ENCODE assay signal across 11 mouse cellular contexts in genomic region chr7:19001807-19002085, GRCm38 (mm10). TPM values are rescaled to one million over a fixed set of nuclear protein-coding genes. Genes with fewer than 3 reads are reported as not detected.
DNase-seq lines count a peak whose midpoint lies in the region; ATAC-seq and TF ChIP-seq lines count a peak whose summit lies in the region.
"Had no signal": no experiment of that assay in that cellular context is flagged by ENCODE, and none has a peak within 500 bp of the region (broad histone marks: within the 10 kb centered on the region; RNA-seq: fewer than 3 reads in every experiment).

No protein-coding gene starts in this region.

- WGBS in heart, adult 2 months: 59% methylated on average over 3 of the region's 3 CpGs
- 46% methylated on average over 3 of the region's 3 CpGs for WGBS in limb, embryonic 12.5 days
- WGBS in limb, embryonic 10.5 days: 53% methylated on average over 3 of the region's 3 CpGs
- 60% methylated on average over 3 of the region's 3 CpGs for WGBS in liver, embryonic 14.5 days (ENCODE audit: insufficient replicate concordance)

- no peak overlapping the region for H3K4me2 ChIP-seq in limb, embryonic 12.5 days
- H3K4me2 ChIP-seq in liver, embryonic 14.5 days (ENCODE audit: low read depth): peak overlapping the region; percentile 79

- H3K27me3 ChIP-seq in heart, adult 2 months (ENCODE audit: control insufficient read depth, insufficient read depth, low read length): no peaks in the 10 kb centered on the region
- H3K27me3 ChIP-seq in limb, embryonic 12.5 days: no peaks in the 10 kb centered on the region
- H3K27me3 ChIP-seq in limb, embryonic 10.5 days (ENCODE audit: low read depth, poor library complexity, severe bottlenecking): no peaks in the 10 kb centered on the region
- H3K27me3 ChIP-seq in liver, embryonic 14.5 days (ENCODE audit: control insufficient read depth, insufficient read depth, low read length): no peaks in the 10 kb centered on the region

- peak overlapping the region; percentile 94 for H3K27ac ChIP-seq in heart, adult 2 months
- 0 out of 2 replicates have a peak overlapping the region, but pooled peaks have one; percentile 17 for H3K27ac ChIP-seq in limb, embryonic 12.5 days
- no peak overlapping the region; the same call in 1 of the 2 replicates for H3K27ac ChIP-seq in limb, embryonic 10.5 days
- H3K27ac ChIP-seq in bone marrow macrophage, adult 2 months (ENCODE audit: insufficient read depth, low read depth, low read length): peak overlapping the region; percentile 59
- H3K27ac ChIP-seq in liver, embryonic 14.5 days: peak overlapping the region; percentile 79

- peak overlapping the region; percentile 45; the same call in 1 of the 2 replicates for H3K4me3 ChIP-seq in heart, adult 2 months
- H3K4me3 ChIP-seq in limb, embryonic 12.5 days (replicated peaks): no peak overlapping the region
- H3K4me3 ChIP-seq in limb, embryonic 10.5 days: no peak overlapping the region; the same call in 1 of the 2 replicates
- peak overlapping the region; percentile 65 for H3K4me3 ChIP-seq in bone marrow macrophage, adult 2 months (ENCODE audit: insufficient read depth, low read length)
- no peak overlapping the region for H3K4me3 ChIP-seq in liver, embryonic 14.5 days (ENCODE audit: insufficient read depth in 1 of 2, low read depth in 2 of 2, low read length in 2 of 2)

- TF ChIP-seq EP300 in heart, adult 2 months (IDR thresholded peaks at IDR 0.05; ENCODE audit: insufficient read depth, low read depth, low read length): no peak
- TF ChIP-seq EP300 in liver, embryonic 14.5 days (IDR thresholded peaks at IDR 0.05; ENCODE audit: low read depth): no peak

- intact Hi-C loops in heart, adult 2 months (cut with DNase I): no loop called here

- ATAC-seq in limb, embryonic 12.5 days (ENCODE audit: insufficient number of reproducible peaks, insufficient read depth, low FRiP score, low TSS enrichment, low read depth): no peak
- ATAC-seq in liver, embryonic 14.5 days (ENCODE audit: insufficient read depth): no peak

- DNase-seq in heart, adult 2 months: no peak
- no peak for DNase-seq in heart, adult 8-10 months (ENCODE audit: low spot score)
- no peak for DNase-seq in limb, embryonic 10.5 days (ENCODE audit: low spot score)
- DNase-seq in liver, embryonic 14.5 days (ENCODE audit: low read depth in 3 of 3, low spot score in 3 of 3): no peak
- no peak for DNase-seq in urinary bladder, postnatal 14 days (ENCODE audit: low spot score)
- DNase-seq in natural killer cell, adult 2 months (ENCODE audit: low spot score in 2 of 2): no peak
- DNase-seq: left cerebral cortex, postnatal 4 days had no signal

- TF ChIP-seq POLR2A in heart, adult 2 months (IDR thresholded peaks at IDR 0.05; ENCODE audit: insufficient read depth, low read depth, low read length): no peak
- TF ChIP-seq POLR2A in bone marrow macrophage, adult 2 months (IDR thresholded peaks at IDR 0.05; ENCODE audit: borderline replicate concordance, low read depth, low read length): no peak

- H3K36me3 ChIP-seq in heart, adult 2 months (ENCODE audit: control insufficient read depth, insufficient read depth, low read length): peaks cover 2% of the 10 kb centered on the region
- peaks cover 29% of the 10 kb centered on the region for H3K36me3 ChIP-seq in limb, embryonic 12.5 days
- peaks cover 28% of the 10 kb centered on the region for H3K36me3 ChIP-seq in limb, embryonic 10.5 days
- no peaks in the 10 kb centered on the region for H3K36me3 ChIP-seq in liver, embryonic 14.5 days (replicated peaks; ENCODE audit: control insufficient read depth, insufficient read depth, low read depth)

- H3K9ac ChIP-seq in heart, adult 2 months (ENCODE audit: low read depth, low read length): no peak overlapping the region
- no peak overlapping the region; the same call in 1 of the 2 replicates for H3K9ac ChIP-seq in limb, embryonic 12.5 days (replicated peaks)
- peak overlapping the region; percentile 38; the same call in 1 of the 2 replicates for H3K9ac ChIP-seq in liver, embryonic 14.5 days (replicated peaks)

- H3K9me3 ChIP-seq in limb, embryonic 12.5 days: no peaks in the 10 kb centered on the region
- H3K9me3 ChIP-seq in limb, embryonic 10.5 days (replicated peaks): no peaks in the 10 kb centered on the region
- no peaks in the 10 kb centered on the region for H3K9me3 ChIP-seq in liver, embryonic 14.5 days (ENCODE audit: control insufficient read depth, low read length)

- no peak for TF ChIP-seq CTCF in heart, adult 2 months (IDR thresholded peaks at IDR 0.05)
- TF ChIP-seq CTCF in bone marrow macrophage, adult 2 months (IDR thresholded peaks at IDR 0.05; ENCODE audit: low read depth, low read length): no peak
- TF ChIP-seq CTCF in liver, embryonic 14.5 days (IDR thresholded peaks at IDR 0.05; ENCODE audit: low read depth): no peak

- peaks cover 2% of the 10 kb centered on the region; the same call in 1 of the 2 replicates for H3K4me1 ChIP-seq in heart, adult 2 months (ENCODE audit: control insufficient read depth, insufficient read depth, low read length)
- H3K4me1 ChIP-seq in limb, embryonic 12.5 days (replicated peaks): peaks cover 32% of the 10 kb centered on the region
- peaks cover 60% of the 10 kb centered on the region for H3K4me1 ChIP-seq in limb, embryonic 10.5 days
- peaks cover 10% of the 10 kb centered on the region for H3K4me1 ChIP-seq in bone marrow macrophage, adult 2 months (ENCODE audit: control insufficient read depth, insufficient read depth, low read length)
- H3K4me1 ChIP-seq in liver, embryonic 14.5 days (replicated peaks; ENCODE audit: control insufficient read depth in 2 of 2, insufficient read depth in 2 of 2, low read length in 1 of 2): peaks cover 15 to 23% of the 10 kb centered on the region in 2 experiments

- H3K79me2 ChIP-seq in heart, adult 2 months (replicated peaks; ENCODE audit: control insufficient read depth, insufficient read depth, low read length): peaks cover 4% of the 10 kb centered on the region; the same call in 1 of the 2 replicates

RNA-seq across cellular contexts. Expression of gene Irf2bp1, which starts 2.1 kb away (rescaled TPM):
- total RNA-seq in heart, adult 2 months (2021): 10 to 100 TPM; 22.5 to 24.5 TPM
- polyA plus RNA-seq in heart, adult 2 months (2012; rRNA removed): 12.7 and 15.1 TPM in 2 replicates
- 10 to 100 TPM; 20.6 to 24.3 (median 22.9) TPM for total RNA-seq in heart, adult 8-10 months (2022)
- polyA plus RNA-seq in limb, embryonic 12.5 days (2016; fragmentation: Nextera tagmentation; extraction: Ambion mirVana): 44.4 and 47.5 TPM in 2 replicates
- polyA plus RNA-seq in limb, embryonic 10.5 days (2016; fragmentation: Nextera tagmentation; extraction: Ambion mirVana): 30.8 and 34.4 TPM in 2 replicates
- 16.4 and 17.5 TPM in 2 replicates for polyA plus RNA-seq in bone marrow macrophage, adult 2 months (2012; ENCODE audit: insufficient read depth, insufficient read length, missing spikeins)
- polyA plus RNA-seq in liver, embryonic 14.5 days (2012; rRNA removed): 6.8 and 8.3 TPM in 2 replicates
- 6.8 and 7.9 TPM in 2 replicates for polyA plus RNA-seq in liver, embryonic 14.5 days (2014; fragmentation: Nextera tagmentation; extraction: Ambion mirVana)

RNA-seq across cellular contexts. Expression of gene Mypop, which starts 10.7 kb away (rescaled TPM):
- total RNA-seq in heart, adult 2 months (2021): 1 to 10 TPM; 3.5 to 3.9 TPM
- 3.4 and 4.0 TPM in 2 replicates for polyA plus RNA-seq in heart, adult 2 months (2012; rRNA removed)
- total RNA-seq in heart, adult 8-10 months (2022): 1 to 10 TPM; 3.6 to 4.3 (median 4.3) TPM
- 6.4 and 6.5 TPM in 2 replicates for polyA plus RNA-seq in limb, embryonic 12.5 days (2016; fragmentation: Nextera tagmentation; extraction: Ambion mirVana)
- polyA plus RNA-seq in limb, embryonic 10.5 days (2016; fragmentation: Nextera tagmentation; extraction: Ambion mirVana): 3.4 and 4.0 TPM in 2 replicates
- polyA plus RNA-seq in bone marrow macrophage, adult 2 months (2012; ENCODE audit: insufficient read depth, insufficient read length, missing spikeins): 1.0 and 1.2 TPM in 2 replicates
- 0.20 and 0.21 TPM in 2 replicates for polyA plus RNA-seq in liver, embryonic 14.5 days (2012; rRNA removed)
- 0.30 and 0.34 TPM in 2 replicates for polyA plus RNA-seq in liver, embryonic 14.5 days (2014; fragmentation: Nextera tagmentation; extraction: Ambion mirVana)

RNA-seq across cellular contexts. Expression of gene Nanos2, which starts 14.5 kb away (rescaled TPM):
- not detected for total RNA-seq in heart, adult 2 months (2021)
- polyA plus RNA-seq in heart, adult 2 months (2012; rRNA removed): 0.08 TPM in 1 of 2 replicates, not detected in the other
- not detected for total RNA-seq in heart, adult 8-10 months (2022)
- polyA plus RNA-seq in limb, embryonic 12.5 days (2016; fragmentation: Nextera tagmentation; extraction: Ambion mirVana): not detected in 2 replicates
- not detected in 2 replicates for polyA plus RNA-seq in limb, embryonic 10.5 days (2016; fragmentation: Nextera tagmentation; extraction: Ambion mirVana)
- not detected in 2 replicates for polyA plus RNA-seq in bone marrow macrophage, adult 2 months (2012; ENCODE audit: insufficient read depth, insufficient read length, missing spikeins)
- polyA plus RNA-seq in liver, embryonic 14.5 days (2012; rRNA removed): not detected in 2 replicates
- not detected in 2 replicates for polyA plus RNA-seq in liver, embryonic 14.5 days (2014; fragmentation: Nextera tagmentation; extraction: Ambion mirVana)

RNA-seq across cellular contexts. Expression of gene Foxa3, which starts 21.6 kb away (rescaled TPM):
- total RNA-seq in heart, adult 2 months (2021): not detected
- 0.06 TPM in 1 of 2 replicates, not detected in the other for polyA plus RNA-seq in heart, adult 2 months (2012; rRNA removed)
- not detected for total RNA-seq in heart, adult 8-10 months (2022)
- 0.81 and 1.8 TPM in 2 replicates for polyA plus RNA-seq in limb, embryonic 12.5 days (2016; fragmentation: Nextera tagmentation; extraction: Ambion mirVana)
- not detected in 2 replicates for polyA plus RNA-seq in limb, embryonic 10.5 days (2016; fragmentation: Nextera tagmentation; extraction: Ambion mirVana)
- polyA plus RNA-seq in bone marrow macrophage, adult 2 months (2012; ENCODE audit: insufficient read depth, insufficient read length, missing spikeins): not detected in 2 replicates
- 12.2 and 13.9 TPM in 2 replicates for polyA plus RNA-seq in liver, embryonic 14.5 days (2012; rRNA removed)
- polyA plus RNA-seq in liver, embryonic 14.5 days (2014; fragmentation: Nextera tagmentation; extraction: Ambion mirVana): 25.7 and 26.5 TPM in 2 replicates
- total RNA-seq: left cerebral cortex, postnatal 4 days had no signal
- polyA plus RNA-seq: cerebellum, adult 2 months; neural tube, embryonic 14.5 days had no signal

RNA-seq across cellular contexts. Expression of gene Sympk, which starts 22.4 kb away (rescaled TPM):
- 10 to 100 TPM; 93.2 to 99.4 TPM for total RNA-seq in heart, adult 2 months (2021)
- polyA plus RNA-seq in heart, adult 2 months (2012; rRNA removed): 54.9 and 61.3 TPM in 2 replicates
- total RNA-seq in heart, adult 8-10 months (2022): 10 to 100 TPM; 79.6 to 99.9 (median 98.8) TPM
- polyA plus RNA-seq in limb, embryonic 12.5 days (2016; fragmentation: Nextera tagmentation; extraction: Ambion mirVana): 51.9 and 56.0 TPM in 2 replicates
- polyA plus RNA-seq in limb, embryonic 10.5 days (2016; fragmentation: Nextera tagmentation; extraction: Ambion mirVana): 50.4 and 54.6 TPM in 2 replicates
- polyA plus RNA-seq in bone marrow macrophage, adult 2 months (2012; ENCODE audit: insufficient read depth, insufficient read length, missing spikeins): 61.9 and 64.4 TPM in 2 replicates
- 27.3 and 29.1 TPM in 2 replicates for polyA plus RNA-seq in liver, embryonic 14.5 days (2012; rRNA removed)
- 10.7 and 11.8 TPM in 2 replicates for polyA plus RNA-seq in liver, embryonic 14.5 days (2014; fragmentation: Nextera tagmentation; extraction: Ambion mirVana)

Comparison
In these comparisons a context has a peak if more than half of its experiments do, and no peak if none do; other contexts are left out.
1. H3K4me3 ChIP-seq: peak in heart, adult 2 months (single experiment) and bone marrow macrophage, adult 2 months (single experiment); none in limb, embryonic 12.5 days (single experiment), limb, embryonic 10.5 days (single experiment) and liver, embryonic 14.5 days (0 of 2).